Mouse (Mus musculus): ENCODE measurements around the gene Btbd35f22.
"Not testable (repeated sequence)": the region's sequence is repeated elsewhere in the genome, so short reads cannot be mapped to it uniquely, and the experiment has no call there.

- TF ChIP-seq CTCF, EP300 (IDR thresholded peaks at IDR 0.05): not testable (repeated sequence)
Measured at GRCm38 (mm10) chrX:32047529-32047928, at the start of gene Btbd35f22.

Measured in lung, postnatal 0 days (tissue).